ENCODE assay signal across 18 mouse cellular contexts in genomic region chr8:80821367-80822225, GRCm38 (mm10). TPM values are rescaled to one million over a fixed set of nuclear protein-coding genes. Genes with fewer than 3 reads are reported as not detected.
A peak's percentile ranks its signal among the peaks of the same experiment; 100 is the strongest.
DNase-seq lines count a peak whose midpoint lies in the region; ATAC-seq lines count a peak whose summit lies in the region.
"Had no signal": no experiment of that assay in that cellular context is flagged by ENCODE, and none has a peak within 500 bp of the region (broad histone marks: within the 10 kb centered on the region; RNA-seq: fewer than 3 reads in every experiment).

No protein-coding gene starts in this region.

- no peaks in the 10 kb centered on the region for H3K27me3 ChIP-seq in heart, embryonic 13.5 days (replicated peaks)
- no peaks in the 10 kb centered on the region for H3K27me3 ChIP-seq in liver, embryonic 16.5 days (ENCODE audit: control insufficient read depth, insufficient read depth, low read depth, low read length)
- H3K27me3 ChIP-seq in liver, embryonic 11.5 days (replicated peaks; ENCODE audit: control insufficient read depth, insufficient read depth, low read length): no peaks in the 10 kb centered on the region
- no peaks in the 10 kb centered on the region for H3K27me3 ChIP-seq in stomach, embryonic 15.5 days (replicated peaks)
- H3K27me3 ChIP-seq: hindbrain, embryonic 15.5 days; lung, embryonic 15.5 days; neural tube, embryonic 15.5 days had no signal

- peaks cover 97% of the 10 kb centered on the region for H3K4me1 ChIP-seq in heart, embryonic 13.5 days
- H3K4me1 ChIP-seq in liver, embryonic 16.5 days (ENCODE audit: control insufficient read depth, low read depth, low read length): no peaks in the 10 kb centered on the region; the same call in 1 of the 2 replicates
- H3K4me1 ChIP-seq in liver, embryonic 11.5 days (replicated peaks; ENCODE audit: control insufficient read depth, insufficient read depth, low read length): peaks cover 4% of the 10 kb centered on the region
- H3K4me1 ChIP-seq in stomach, embryonic 15.5 days: peaks cover 40% of the 10 kb centered on the region

- H3K9ac ChIP-seq in heart, embryonic 13.5 days: peak overlapping the region; percentile 75
- H3K9ac ChIP-seq in liver, embryonic 16.5 days (ENCODE audit: low read depth, low read length): no peak overlapping the region
- H3K9ac ChIP-seq in liver, embryonic 11.5 days (ENCODE audit: low read depth, low read length): no peak overlapping the region
- H3K9ac ChIP-seq in stomach, embryonic 15.5 days: no peak overlapping the region
- H3K9ac ChIP-seq: hindbrain, embryonic 15.5 days; lung, embryonic 15.5 days; neural tube, embryonic 15.5 days had no signal

- H3K27ac ChIP-seq in heart, embryonic 13.5 days (replicated peaks): peak overlapping the region; percentile 94
- no peak overlapping the region for H3K27ac ChIP-seq in liver, embryonic 16.5 days (ENCODE audit: low read length)
- no peak overlapping the region for H3K27ac ChIP-seq in liver, embryonic 11.5 days (ENCODE audit: low read depth, low read length)
- 0 out of 2 replicates have a peak overlapping the region, but pooled peaks have one; percentile 13 for H3K27ac ChIP-seq in stomach, embryonic 15.5 days
- H3K27ac ChIP-seq: hindbrain, embryonic 15.5 days; lung, embryonic 15.5 days; neural tube, embryonic 15.5 days had no signal

- no peaks in the 10 kb centered on the region for H3K9me3 ChIP-seq in heart, embryonic 13.5 days
- no peaks in the 10 kb centered on the region for H3K9me3 ChIP-seq in liver, embryonic 16.5 days (replicated peaks; ENCODE audit: control insufficient read depth, low read length)
- no peaks in the 10 kb centered on the region for H3K9me3 ChIP-seq in liver, embryonic 11.5 days (ENCODE audit: control insufficient read depth, low read length)
- no peaks in the 10 kb centered on the region for H3K9me3 ChIP-seq in stomach, embryonic 15.5 days
- H3K9me3 ChIP-seq: hindbrain, embryonic 15.5 days; lung, embryonic 15.5 days; neural tube, embryonic 15.5 days had no signal

- peaks cover 6% of the 10 kb centered on the region for H3K36me3 ChIP-seq in heart, embryonic 13.5 days
- H3K36me3 ChIP-seq in liver, embryonic 16.5 days (ENCODE audit: control insufficient read depth, insufficient read depth): no peaks in the 10 kb centered on the region
- H3K36me3 ChIP-seq in liver, embryonic 11.5 days (ENCODE audit: control insufficient read depth, insufficient read depth, low read length): no peaks in the 10 kb centered on the region
- no peaks in the 10 kb centered on the region for H3K36me3 ChIP-seq in stomach, embryonic 15.5 days
- H3K36me3 ChIP-seq: hindbrain, embryonic 15.5 days; lung, embryonic 15.5 days; neural tube, embryonic 15.5 days had no signal

- ATAC-seq in heart, embryonic 13.5 days (ENCODE audit: extremely low read depth, insufficient number of reproducible peaks, low FRiP score, low TSS enrichment): no peak
- ATAC-seq in liver, embryonic 16.5 days (ENCODE audit: low read depth): 0 out of 2 replicates have a peak, but pooled peaks have one; percentile 19
- no peak for ATAC-seq in liver, embryonic 11.5 days (replicated peaks; ENCODE audit: low FRiP score)
- ATAC-seq in stomach, embryonic 15.5 days (ENCODE audit: insufficient read depth, low FRiP score, low read depth): peak; percentile 70; the same call in 1 of the 2 replicates
- ATAC-seq in megakaryocyte, adult 5-6 weeks (ENCODE audit: poor library complexity, severe bottlenecking): no peak
- ATAC-seq: forebrain, embryonic 16.5 days had no signal

- WGBS in heart, embryonic 13.5 days: 35% methylated on average over 12 of the region's 12 CpGs
- 67% methylated on average over 12 of the region's 12 CpGs for WGBS in liver, embryonic 16.5 days (ENCODE audit: insufficient replicate concordance)
- 74% methylated on average over 12 of the region's 12 CpGs for WGBS in liver, embryonic 11.5 days
- WGBS in stomach, embryonic 15.5 days: 50% methylated on average over 12 of the region's 12 CpGs

- no peak for DNase-seq in heart, postnatal 14 days
- no peak for DNase-seq in liver, embryonic 11.5 days (ENCODE audit: low spot score)
- peak; percentile 69 for DNase-seq in kidney, adult 9 months
- no peak for DNase-seq in adrenal gland, adult 18-20 months (ENCODE audit: low spot score in 2 of 2)
- DNase-seq: adrenal gland, postnatal 25 days; cerebellum, adult 9-11 months; gastrocnemius, postnatal 14 days; right cerebral cortex, adult 18-20 months; thymus, adult 2 months had no signal

- intact Hi-C loops in heart, postnatal 14 days (cut with DNase I): no loop called here

- peak overlapping the region; percentile 56 for H3K4me2 ChIP-seq in heart, embryonic 13.5 days
- H3K4me2 ChIP-seq in liver, embryonic 16.5 days (ENCODE audit: low read depth, low read length): no peak overlapping the region
- no peak overlapping the region for H3K4me2 ChIP-seq in liver, embryonic 11.5 days
- H3K4me2 ChIP-seq in stomach, embryonic 15.5 days: no peak overlapping the region
- H3K4me2 ChIP-seq: hindbrain, embryonic 15.5 days; lung, embryonic 15.5 days; neural tube, embryonic 15.5 days had no signal

- no peak overlapping the region for H3K4me3 ChIP-seq in heart, embryonic 13.5 days
- no peak overlapping the region for H3K4me3 ChIP-seq in liver, embryonic 16.5 days (ENCODE audit: low read depth, low read length)
- no peak overlapping the region for H3K4me3 ChIP-seq in liver, embryonic 11.5 days (ENCODE audit: low read depth, low read length)
- H3K4me3 ChIP-seq in stomach, embryonic 15.5 days (replicated peaks): no peak overlapping the region
- H3K4me3 ChIP-seq: erythroblast, embryonic 14.5 days; hindbrain, embryonic 15.5 days; lung, embryonic 15.5 days; neural tube, embryonic 15.5 days had no signal

RNA-seq across cellular contexts. Expression of gene Gab1, which starts 58.7 kb away (rescaled TPM):
- 26.6 and 28.8 TPM in 2 replicates for polyA plus RNA-seq in heart, embryonic 13.5 days (2015; fragmentation: Nextera tagmentation; extraction: Ambion mirVana)
- 10 to 100 TPM; 35.5 to 40.0 TPM for total RNA-seq in heart, postnatal 14 days (2021)
- polyA plus RNA-seq in liver, embryonic 16.5 days (2015; fragmentation: Nextera tagmentation; extraction: Ambion mirVana): 6.1 and 7.2 TPM in 2 replicates
- 19.5 and 20.6 TPM in 2 replicates for polyA plus RNA-seq in liver, embryonic 11.5 days (2014; fragmentation: Nextera tagmentation; extraction: Ambion mirVana)
- 15.5 and 16.8 TPM in 2 replicates for polyA plus RNA-seq in stomach, embryonic 15.5 days (2015; fragmentation: Nextera tagmentation; extraction: Ambion mirVana)
- 3.7 and 7.6 TPM in 2 replicates for total RNA-seq in megakaryocyte, adult 5-6 weeks (2015)
- 1.4 and 1.7 TPM in 2 replicates for total RNA-seq in megakaryocyte, adult 5-6 weeks (2017)
- 10 to 100 TPM; 15.8 to 16.0 TPM for total RNA-seq in adrenal gland, adult 18-20 months (2021)

Comparison
In these comparisons a context has a peak if more than half of its experiments do, and no peak if none do; other contexts are left out.
1. ATAC-seq: peak in liver, embryonic 16.5 days (single experiment) and stomach, embryonic 15.5 days (single experiment); none in heart, embryonic 13.5 days (single experiment), liver, embryonic 11.5 days (single experiment) and megakaryocyte, adult 5-6 weeks (single experiment).
2. H3K27ac ChIP-seq: peak in heart, embryonic 13.5 days (single experiment) and stomach, embryonic 15.5 days (single experiment); none in liver, embryonic 16.5 days (single experiment) and liver, embryonic 11.5 days (single experiment).